Mouse (Mus musculus) gastrocnemius, adult 18-20 months (tissue): Measurements from ENCODE around the gene Slc39a11. TPM values are rescaled to one million over a fixed set of nuclear protein-coding genes. Genes with fewer than 3 reads are reported as not detected.
"Not testable (repeated sequence)": the region's sequence is repeated elsewhere in the genome, so short reads cannot be mapped to it uniquely, and the experiment has no call there.

ENCODE experiments used
- DNase-seq: peaks from one replicate; pipeline ENCODE4 v3.0.0; 2021; ENCODE audit warnings: low spot score
- total RNA-seq, 2 experiments: library from RNA; stranded (reverse); gene quantifications; 2 replicates each; pipeline ENCODE4 v1.2.3; 2021

Slc39a11 gene
- total RNA-seq, 2 experiments from 2014 or later, result 1.5 to 2.4 TPM

- DNase-seq, result no peak
Observed at GRCm38 (mm10) chr11:113667704-113668103, 17.8 kb upstream of the Slc39a11 start.

DNA sequence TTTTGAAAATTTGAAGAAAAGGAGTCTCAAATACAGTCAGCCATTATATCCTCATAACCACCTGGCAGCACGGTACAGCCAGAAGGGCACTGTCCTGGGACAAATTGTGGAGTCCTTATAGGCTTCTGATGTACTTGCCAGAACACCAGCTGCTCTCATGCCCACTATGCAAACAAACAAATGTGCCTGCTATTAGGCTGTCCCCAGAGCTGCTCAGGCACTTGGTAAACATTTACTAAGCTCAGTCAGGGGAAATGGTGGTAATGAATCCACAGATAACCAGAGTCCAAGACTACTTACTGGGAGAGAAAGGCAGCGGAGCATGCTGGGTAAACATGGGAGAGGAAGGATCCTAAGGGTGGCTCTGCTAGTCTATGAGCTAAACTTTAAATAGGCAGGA is 17.2 kb upstream of the Slc39a11 start:
- DNase-seq, result no peak

GRCm38 (mm10) chr11:113666648-113667047 is 16.8 kb upstream of the Slc39a11 start:
- DNase-seq, result no peak

- DNase-seq, result no peak
Observed at GRCm38 (mm10) chr11:113666205-113666604, 16.3 kb upstream of the Slc39a11 start.

- no peak for DNase-seq
Observed at GRCm38 (mm10) chr11:113664279-113664678, 14.4 kb upstream of the Slc39a11 start.

DNA sequence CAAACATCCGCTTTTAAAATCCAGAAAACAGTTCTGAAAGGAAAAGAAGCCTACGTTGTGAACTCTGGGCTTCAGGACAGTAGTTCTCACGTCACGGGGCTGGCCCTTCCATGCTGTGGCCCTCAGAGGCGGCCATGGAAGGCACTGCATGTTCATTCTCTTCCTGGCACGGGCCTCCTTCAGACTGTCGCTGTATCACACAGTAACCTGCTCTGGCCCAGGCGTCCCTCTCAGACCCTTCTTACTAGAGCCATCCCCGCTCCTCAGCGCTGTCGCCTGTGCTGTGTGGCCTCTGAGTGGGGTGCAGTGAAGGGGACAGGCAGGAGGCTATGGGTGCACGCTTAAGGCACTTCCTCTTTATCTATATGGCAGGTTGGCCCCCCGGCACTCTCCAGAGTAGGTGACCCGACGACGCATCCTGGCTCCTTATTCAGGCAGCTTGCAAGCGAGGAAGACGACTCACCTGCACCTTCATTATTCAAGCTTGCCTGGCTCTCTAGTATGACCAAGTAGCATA is 12.0 kb upstream of the Slc39a11 start:
- no peak for DNase-seq

DNA sequence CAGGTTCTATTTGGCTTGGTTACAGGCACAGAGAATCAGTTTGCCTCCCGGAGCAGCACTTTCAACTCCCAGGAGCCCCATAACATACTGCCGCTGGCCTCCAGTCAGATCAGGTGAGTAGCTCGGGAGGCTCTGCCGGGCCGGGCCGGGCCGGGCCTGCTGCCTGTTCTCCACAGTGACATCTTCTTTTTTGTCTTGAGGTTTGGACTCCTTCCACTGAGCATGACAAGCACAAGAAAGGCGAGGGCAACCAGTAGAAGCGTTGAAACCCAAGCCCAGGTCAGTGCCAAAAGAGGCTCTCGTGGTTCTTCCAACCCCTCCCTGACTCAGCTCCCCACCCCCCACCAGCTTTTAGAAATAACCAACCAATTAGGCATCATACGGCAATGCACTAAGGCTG is 11.1 kb upstream of the Slc39a11 start:
- DNase-seq, result peak; percentile 45

DNA sequence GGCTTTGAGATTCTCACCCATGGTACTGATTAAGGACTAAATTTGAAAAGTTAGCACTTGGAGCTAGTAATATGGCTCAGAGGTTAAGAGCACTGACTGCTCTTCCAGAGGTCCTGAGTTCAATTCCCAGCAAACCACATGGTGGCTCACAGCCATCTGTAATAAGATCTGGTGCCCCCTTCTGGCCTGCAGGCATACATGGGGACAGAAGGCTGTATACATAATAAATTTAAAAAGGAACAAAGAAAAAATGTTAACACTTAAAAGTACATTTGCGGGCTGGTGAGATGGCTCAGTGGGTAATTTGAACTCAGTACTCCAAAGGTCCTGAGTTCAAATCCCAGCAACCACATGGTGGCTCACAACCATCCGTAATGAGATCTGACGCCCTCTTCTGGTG is 10.3 kb upstream of the Slc39a11 start:
- not testable (repeated sequence) for DNase-seq

- no peak for DNase-seq
Observed at GRCm38 (mm10) chr11:113658763-113659162, 8.9 kb upstream of the Slc39a11 start.

DNA sequence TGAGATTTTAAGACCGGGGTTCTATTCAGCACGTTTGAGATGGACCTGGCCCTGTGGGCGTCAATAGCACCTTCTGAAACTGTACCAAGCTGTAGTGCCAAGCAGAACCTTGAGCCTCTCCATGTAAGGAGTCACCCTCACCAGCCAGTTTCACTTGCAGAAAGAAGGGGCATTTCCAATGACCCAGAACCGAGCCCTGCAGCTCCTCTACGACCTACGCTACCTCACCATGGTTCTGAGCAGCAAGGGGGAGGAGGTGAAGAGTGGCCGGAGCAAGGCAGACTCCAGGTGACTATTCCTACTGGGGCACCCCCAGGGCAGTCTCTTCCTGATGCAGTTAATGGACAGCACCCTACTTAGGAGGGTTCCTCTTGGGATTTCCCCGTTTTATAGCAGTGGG is 8.4 kb upstream of the Slc39a11 start:
- DNase-seq, result no peak

DNA sequence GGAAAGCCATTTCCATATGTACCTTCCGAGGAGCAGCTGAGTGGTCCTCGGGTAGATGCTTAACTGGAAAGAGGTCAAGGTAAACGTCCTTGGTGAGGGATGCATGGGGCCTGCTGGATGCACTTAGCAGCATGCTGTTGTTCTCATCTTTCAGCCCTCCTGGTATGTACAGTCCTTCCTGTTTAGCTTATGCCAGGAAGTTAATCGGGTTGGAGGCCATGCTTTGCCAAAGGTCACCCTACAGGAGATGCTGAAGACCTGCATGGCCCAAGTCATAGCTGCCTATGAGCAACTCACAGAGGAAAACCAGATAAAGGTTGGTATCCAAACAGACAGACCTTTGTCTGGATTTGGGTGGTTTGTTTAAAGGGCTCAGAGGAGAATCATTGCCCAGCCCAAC is 7.3 kb upstream of the Slc39a11 start:
- DNase-seq, result no peak

- no peak for DNase-seq
Observed at GRCm38 (mm10) chr11:113656511-113656932, 6.6 kb upstream of the Slc39a11 start.

DNA sequence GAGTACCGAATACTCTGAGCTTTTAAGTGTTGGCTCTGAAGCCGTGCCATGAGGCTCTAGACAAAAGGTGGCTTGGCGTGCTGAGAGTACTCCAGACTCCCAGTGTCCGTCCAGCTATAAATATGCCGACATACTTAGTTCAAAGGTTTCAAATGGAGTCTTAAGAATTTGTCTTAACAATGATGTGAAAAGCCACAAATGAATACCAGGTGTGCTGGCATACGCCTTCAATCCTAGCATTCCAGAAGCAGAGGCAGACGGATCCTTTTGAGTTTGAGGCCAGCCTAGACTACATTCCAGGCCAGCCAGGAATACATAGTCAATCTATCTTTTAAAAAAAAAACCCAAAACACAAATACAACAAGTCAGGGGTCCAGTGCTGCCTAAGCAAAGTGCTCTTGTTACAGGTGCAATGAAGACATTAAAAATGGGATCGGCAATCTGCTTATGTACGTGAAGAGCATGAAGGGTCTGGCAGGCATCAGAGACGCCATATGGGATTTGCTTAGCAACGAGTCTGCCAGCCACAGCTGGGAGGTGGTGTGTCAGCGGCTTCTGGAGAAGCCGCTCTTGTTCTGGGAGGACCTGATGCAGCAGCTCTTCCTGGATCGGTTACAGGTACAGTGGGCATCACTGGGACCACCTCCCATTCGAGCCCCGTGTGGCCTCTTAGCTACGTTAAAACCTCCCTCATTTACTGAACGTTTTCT is 4.8 kb upstream of the Slc39a11 start:
- no peak for DNase-seq

DNA sequence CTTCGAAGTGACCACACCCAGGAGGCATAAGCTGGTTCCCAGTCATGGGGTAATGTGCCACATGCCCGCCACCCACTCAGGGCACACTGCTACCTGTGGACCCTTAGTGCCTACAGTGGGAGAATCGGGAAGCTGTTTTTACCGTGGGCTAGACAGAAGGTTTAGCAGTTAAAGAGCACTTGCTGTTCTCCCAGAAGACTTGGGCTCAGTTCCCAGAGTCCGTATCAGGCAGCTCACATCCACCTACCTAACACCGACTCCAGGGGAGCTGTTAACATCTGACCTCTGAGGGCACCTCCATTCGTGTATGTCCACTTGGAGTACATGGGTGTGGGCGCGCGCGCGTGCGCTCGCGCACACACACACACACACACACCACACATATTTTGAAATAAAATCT is 4.2 kb upstream of the Slc39a11 start:
- DNase-seq, result no peak

GRCm38 (mm10) chr11:113652516-113652915 is 2.6 kb upstream of the Slc39a11 start:
- DNase-seq, result no peak

DNA sequence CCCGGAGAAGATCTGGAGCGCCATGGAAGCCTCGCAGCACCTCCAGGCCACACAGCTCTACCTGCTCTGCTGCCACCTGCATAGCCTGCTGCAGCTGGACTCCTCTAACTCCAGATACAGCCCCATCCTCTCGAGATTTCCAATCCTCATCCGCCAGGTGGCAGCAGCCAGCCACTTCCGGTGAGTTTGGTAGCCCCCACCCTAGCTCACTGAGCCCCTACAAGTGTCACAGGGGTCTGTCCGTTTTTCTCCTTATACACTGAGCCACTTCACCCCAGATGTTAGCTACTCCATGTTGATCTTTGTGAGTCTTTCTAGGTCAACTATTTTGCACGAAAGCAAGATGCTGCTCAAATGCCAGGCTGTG is 2.0 kb upstream of the Slc39a11 start:
- no peak for DNase-seq

GRCm38 (mm10) chr11:113651206-113651906 is 1.5 kb upstream of the Slc39a11 start:
- DNase-seq, result no peak

GRCm38 (mm10) chr11:113648690-113649352 is 1.1 kb downstream of the Slc39a11 start, which contains the start of gene Cog1:
TSS of gene Cog1 (plus strand) at chr11:113649169.
- DNase-seq, result no peak

DNA sequence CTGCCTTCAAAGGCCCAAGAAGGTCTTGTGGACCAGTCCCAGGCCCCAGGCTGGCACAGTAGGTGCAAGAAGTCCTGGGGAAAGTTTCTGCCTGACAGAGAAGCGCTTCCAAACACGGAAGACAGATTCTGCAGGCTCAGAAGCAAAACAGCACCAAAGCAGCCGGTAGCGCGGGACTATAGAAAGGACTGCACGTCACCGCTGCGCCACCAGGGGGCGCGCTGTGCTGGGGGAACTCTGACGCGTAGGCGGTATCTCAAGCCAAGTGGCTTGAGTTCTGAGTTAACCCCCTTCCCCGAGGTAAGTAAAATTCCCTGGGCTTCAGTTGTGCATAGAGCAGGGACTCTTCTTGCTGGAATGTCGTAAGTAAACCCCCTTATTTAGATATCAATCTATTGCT is 1.7 kb downstream of the Slc39a11 start:
- peak; percentile 75 for DNase-seq

DNA sequence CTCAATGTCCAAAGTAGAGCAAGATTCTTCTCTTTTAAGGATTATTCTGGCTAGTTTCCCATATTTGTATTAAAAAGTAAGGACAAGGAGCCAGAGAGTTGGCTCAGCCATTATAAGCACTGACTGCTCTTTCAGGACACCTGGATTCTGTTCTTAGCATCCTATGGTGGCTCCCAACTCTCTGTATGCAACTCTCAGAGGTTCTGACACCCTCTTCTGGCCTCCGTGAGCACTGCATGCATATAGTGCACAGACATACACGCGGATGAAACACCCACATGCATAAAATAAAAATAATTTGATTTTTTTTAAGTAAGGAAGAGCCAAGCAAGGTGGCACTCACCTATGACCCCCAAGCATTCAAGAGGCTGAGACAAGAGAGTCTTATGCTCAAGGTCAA is 4.7 kb downstream of the Slc39a11 start:
- no peak for DNase-seq

DNA sequence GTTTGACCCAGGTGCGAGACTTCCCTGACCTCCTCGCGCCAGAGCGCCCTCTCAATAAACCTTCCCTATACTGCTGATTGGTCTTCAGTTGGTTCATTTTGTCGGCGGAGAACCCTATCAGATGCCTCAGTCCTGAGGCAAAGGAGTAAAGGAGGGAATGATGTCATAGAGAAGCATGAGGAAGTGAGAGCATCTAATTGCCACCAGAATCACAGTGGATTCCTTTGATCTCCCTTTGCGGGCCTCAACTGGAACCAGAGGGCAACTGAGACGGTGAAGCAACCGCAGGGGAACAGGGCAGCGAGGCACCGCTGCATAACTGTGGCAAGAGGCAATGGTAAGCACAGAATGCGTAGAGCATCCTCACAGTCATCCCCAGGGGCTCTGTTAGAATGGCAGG is 11.2 kb downstream of the Slc39a11 start:
- DNase-seq, result no peak

DNA sequence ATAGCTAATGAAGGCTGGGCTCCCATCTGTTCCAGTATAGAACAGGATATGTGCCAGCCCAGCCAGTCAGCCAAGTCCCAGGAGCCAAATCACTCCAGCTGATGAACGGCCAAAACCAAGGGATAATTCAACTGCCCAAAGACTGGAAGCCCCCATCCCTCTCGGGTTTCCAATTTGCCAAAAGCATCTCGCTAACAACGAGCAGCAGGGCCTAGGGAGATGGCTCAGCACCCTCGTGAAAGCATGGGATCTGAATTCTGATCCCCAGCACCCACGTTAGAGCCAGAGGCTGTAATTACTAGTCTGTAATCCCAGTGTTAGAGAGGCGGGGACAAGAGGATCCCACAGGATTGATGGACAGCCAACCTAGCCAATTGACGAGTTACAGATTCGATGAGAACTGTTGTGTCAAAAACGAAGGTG is 15.2 kb downstream of the Slc39a11 start:
- DNase-seq, result no peak
